Mouse (Mus musculus) heart, embryonic 12.5 days (tissue): Measurements from ENCODE around the gene Insr. TPM values are rescaled to one million over a fixed set of nuclear protein-coding genes. Genes with fewer than 3 reads are reported as not detected.

Experiments used
- ATAC-seq: fragments of 200-750 bp; cut with Nextera tagmentation; 2 replicates; pipeline ENCODE4 v1.8.0; 2017; ENCODE audit warnings: moderate TSS enrichment, moderate library complexity; ENCODE audit not compliant: insufficient number of reproducible peaks, low FRiP score
- H3K27ac ChIP-seq: fragments of 300-500 bp; sonication (generic); 2 replicates; pipeline ENCODE4 v1.5.1; 2016; ENCODE audit warnings: mild to moderate bottlenecking, moderate library complexity; ENCODE audit not compliant: poor library complexity, severe bottlenecking
- H3K27me3 ChIP-seq: fragments of 300-500 bp; sonication (generic); replicated peaks from 2 replicates; pipeline ENCODE4 v1.6.1; 2016; ENCODE audit warnings: mild to moderate bottlenecking, moderate library complexity
- H3K36me3 ChIP-seq: fragments of 300-500 bp; sonication (generic); 2 replicates; pipeline ENCODE4 v1.6.1; 2016; ENCODE audit warnings: mild to moderate bottlenecking, moderate library complexity
- H3K4me1 ChIP-seq: fragments of 300-500 bp; sonication (generic); replicated peaks from 2 replicates; pipeline ENCODE4 v1.6.1; 2016; ENCODE audit warnings: mild to moderate bottlenecking
- H3K4me2 ChIP-seq: fragments of 300-500 bp; sonication (generic); 2 replicates; pipeline ENCODE4 v1.6.1; 2016; ENCODE audit warnings: mild to moderate bottlenecking, moderate library complexity
- H3K4me3 ChIP-seq: fragments of 300-500 bp; sonication (generic); 2 replicates; pipeline ENCODE4 v1.5.1; 2016; ENCODE audit warnings: mild to moderate bottlenecking
- H3K9ac ChIP-seq: fragments of 300-500 bp; sonication (generic); 2 replicates; pipeline ENCODE4 v1.6.1; 2016; ENCODE audit warnings: mild to moderate bottlenecking, moderate library complexity
- H3K9me3 ChIP-seq: fragments of 300-500 bp; sonication (generic); replicated peaks from 2 replicates; pipeline ENCODE4 v1.6.1; 2016; ENCODE audit warnings: mild to moderate bottlenecking, moderate library complexity
- WGBS: fragments of 180-500 bp; shearing (Covaris S2); methylation state at CpG from one replicate; pipeline ENCODE4 v1.1.7; 2016; 5-methylcytosine and 5-hydroxymethylcytosine counted together
- polyA plus RNA-seq: library from polyadenylated mRNA; unstranded; fragments of >200 nt; fragmentation: Nextera tagmentation; extraction: Ambion mirVana; gene quantifications from 2 replicates; pipeline ENCODE4 v1.2.1, GENCODE M21; 2016

Gene Insr
- polyA plus RNA-seq, 1 experiment from 2014 or later = 48.8 TPM

DNA sequence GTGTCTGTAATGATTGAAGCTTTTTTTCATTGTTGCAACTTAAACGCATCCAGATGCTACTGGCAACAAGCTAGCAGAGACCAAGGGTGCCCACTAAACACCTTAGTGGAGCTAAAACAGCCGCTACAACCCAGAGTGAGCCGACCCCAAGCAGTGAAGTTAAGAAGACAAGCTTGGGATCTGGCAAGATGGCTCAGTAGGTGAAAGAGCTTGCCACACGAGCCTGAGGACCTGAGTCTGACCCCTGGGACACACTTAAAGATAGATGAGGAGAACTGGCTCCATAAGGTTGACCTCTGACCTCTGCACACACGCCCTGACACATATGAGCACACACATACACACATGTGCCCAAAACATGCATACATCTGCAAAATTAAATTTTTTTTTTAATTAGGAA is 4.2 kb downstream of the Insr start:
- no peak overlapping the region for H3K4me3 ChIP-seq
- H3K27ac ChIP-seq = no peak overlapping the region
- 78% methylated on average over 5 of the region's 5 CpGs for WGBS
- peaks cover 12% of the 10 kb centered on the region for H3K36me3 ChIP-seq
- H3K4me1 ChIP-seq = peaks cover 39% of the 10 kb centered on the region
- H3K27me3 ChIP-seq = no peaks in the 10 kb centered on the region
- no peak overlapping the region for H3K9ac ChIP-seq
- no peaks in the 10 kb centered on the region; the same call in 1 of the 2 replicates for H3K9me3 ChIP-seq
- no peak for ATAC-seq
- H3K4me2 ChIP-seq = no peak overlapping the region

DNA sequence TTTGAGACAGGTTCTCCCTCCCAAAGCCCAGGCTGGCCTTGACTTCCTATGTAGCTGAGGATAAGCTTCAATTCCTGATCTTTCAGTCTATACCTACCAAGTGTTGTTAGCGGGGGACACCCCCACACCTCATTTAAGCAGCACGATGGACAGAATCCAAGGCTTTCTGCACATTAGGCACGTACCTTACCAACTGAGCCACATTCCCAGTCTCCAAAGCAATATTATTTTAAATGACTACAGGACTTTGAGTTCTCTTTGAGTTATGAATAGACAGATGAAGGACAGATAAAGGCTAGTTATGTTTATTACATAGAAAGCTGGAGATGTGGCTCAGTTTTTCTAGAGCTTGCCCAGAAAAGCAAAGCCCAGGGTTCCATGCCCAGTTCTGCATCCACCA is 5.6 kb downstream of the Insr start:
- Histone ChIP-seq H3K36me3 (peaks cover 14% of the 10 kb centered on the region), H3K27me3 (no peaks in the 10 kb centered on the region), H3K27ac (no peak overlapping the region), H3K9me3 (no peaks in the 10 kb centered on the region; the same call in 1 of the 2 replicates), H3K4me2 (no peak overlapping the region), H3K4me3 (no peak overlapping the region), H3K4me1 (peaks cover 42% of the 10 kb centered on the region), H3K9ac (no peak overlapping the region)
- ATAC-seq = no peak
- WGBS = 91% methylated on average over 3 of the region's 3 CpGs

DNA sequence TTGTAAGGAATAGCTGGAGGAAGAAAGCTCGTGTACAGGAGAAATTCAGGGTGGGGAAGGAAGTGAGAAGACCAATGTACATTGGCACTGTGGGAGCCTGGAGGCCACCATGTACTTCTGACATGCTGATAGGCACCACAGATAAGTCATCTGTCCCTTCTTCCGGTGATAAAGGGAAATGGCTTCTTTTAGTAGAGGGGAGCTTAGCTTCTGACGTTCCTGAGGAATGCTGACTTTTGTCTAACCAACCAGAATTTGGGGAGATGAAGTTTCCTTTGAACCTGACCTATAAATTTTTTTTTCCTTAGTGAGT is 12.0 kb downstream of the Insr start:
- Histone ChIP-seq H3K27ac (no peak overlapping the region), H3K36me3 (peaks cover 23% of the 10 kb centered on the region), H3K9ac (no peak overlapping the region), H3K27me3 (no peaks in the 10 kb centered on the region), H3K4me1 (peaks cover 24% of the 10 kb centered on the region), H3K4me3 (no peak overlapping the region), H3K9me3 (no peaks in the 10 kb centered on the region; the same call in 1 of the 2 replicates), H3K4me2 (no peak overlapping the region)
- 71% methylated on average over 3 of the region's 3 CpGs for WGBS
- no peak for ATAC-seq

DNA sequence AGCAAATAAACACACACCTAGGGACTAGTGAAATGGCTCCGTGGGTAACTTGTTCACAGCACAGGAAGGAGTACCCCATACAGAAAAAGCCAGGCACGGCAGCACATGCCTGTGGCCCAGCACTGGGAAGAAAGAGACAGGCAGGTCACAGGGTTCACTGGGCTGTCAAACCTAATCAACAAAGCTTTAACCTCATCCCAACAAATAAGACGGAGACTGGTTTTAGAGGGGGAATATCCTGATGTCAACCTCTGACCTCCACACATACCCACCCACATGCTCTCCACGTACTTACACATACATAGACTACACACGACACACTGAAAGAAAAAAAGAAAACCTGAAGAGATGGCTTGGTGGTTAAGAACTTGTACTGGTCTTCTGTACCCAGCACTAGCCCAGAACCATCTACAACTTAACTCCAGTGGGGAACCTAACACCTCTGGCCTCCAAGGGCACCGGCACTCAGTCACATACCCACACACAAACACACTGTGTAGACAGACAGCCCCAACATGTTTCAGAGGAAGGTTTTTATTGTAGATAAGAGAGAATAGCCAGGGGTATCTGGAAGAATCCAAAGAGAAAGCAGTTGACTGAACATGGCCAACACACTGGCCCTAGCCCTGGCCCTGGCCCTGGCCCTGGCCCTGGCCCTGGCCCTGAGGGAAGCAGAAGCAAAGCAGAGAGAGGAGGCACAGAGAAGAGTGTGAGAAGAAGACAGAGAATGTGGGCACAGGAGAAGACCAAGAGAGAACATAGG is 12.6 kb downstream of the Insr start:
- no peak for ATAC-seq
- 70% methylated on average over 6 of the region's 6 CpGs for WGBS
- H3K4me2 ChIP-seq = no peak overlapping the region
- H3K4me3 ChIP-seq = no peak overlapping the region
- H3K9me3 ChIP-seq = no peaks in the 10 kb centered on the region
- no peak overlapping the region for H3K27ac ChIP-seq
- no peaks in the 10 kb centered on the region for H3K27me3 ChIP-seq
- peaks cover 25% of the 10 kb centered on the region for H3K36me3 ChIP-seq
- no peak overlapping the region for H3K9ac ChIP-seq
- peaks cover 24% of the 10 kb centered on the region for H3K4me1 ChIP-seq

DNA sequence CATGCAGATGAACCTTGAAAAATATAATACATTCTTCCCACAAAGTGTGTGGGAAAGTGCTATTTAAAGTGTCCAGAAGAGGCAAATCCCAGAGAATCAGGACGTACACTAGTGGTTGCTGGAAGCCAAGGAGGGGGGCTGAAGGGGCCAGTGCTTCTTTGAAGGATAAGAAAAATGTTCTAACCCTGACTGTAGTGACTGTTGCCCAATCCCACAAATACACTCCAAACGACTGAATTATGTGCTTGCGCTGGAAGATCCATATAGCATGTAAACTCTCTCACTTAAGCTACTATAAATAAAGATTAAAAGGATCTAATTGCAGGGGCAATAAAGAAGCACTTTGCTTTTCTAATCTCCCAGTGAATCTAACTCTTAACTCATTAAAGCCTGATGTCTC is 14.2 kb downstream of the Insr start:
- 0 out of 2 replicates have a peak, but pooled peaks cover 4% of the 10 kb centered on the region for H3K9me3 ChIP-seq
- H3K27ac ChIP-seq = no peak overlapping the region
- no peak overlapping the region for H3K4me2 ChIP-seq
- peaks cover 28% of the 10 kb centered on the region for H3K4me1 ChIP-seq
- H3K4me3 ChIP-seq = no peak overlapping the region
- H3K9ac ChIP-seq = no peak overlapping the region
- WGBS = 77% methylated on average over 3 of the region's 3 CpGs
- H3K27me3 ChIP-seq = no peaks in the 10 kb centered on the region
- H3K36me3 ChIP-seq = peaks cover 33% of the 10 kb centered on the region
- ATAC-seq = no peak

DNA sequence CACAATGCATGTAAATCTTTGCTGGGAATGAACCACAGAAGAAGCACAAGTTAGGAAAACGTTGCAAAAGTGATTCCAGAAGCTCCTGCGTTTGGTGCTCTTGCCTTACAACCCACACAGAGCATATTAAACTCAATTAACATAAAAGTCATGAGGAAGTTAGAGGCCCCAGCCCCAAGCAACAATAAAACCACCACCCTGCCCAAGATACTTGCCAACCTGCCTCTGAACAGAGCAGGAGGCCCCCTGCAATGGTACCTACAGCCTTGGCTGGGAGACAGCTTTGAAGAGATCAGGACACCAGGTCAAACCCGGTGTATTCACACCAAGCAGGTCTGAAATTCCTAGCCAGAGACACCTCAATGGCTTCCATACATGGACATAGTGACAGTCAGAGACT is 16.6 kb downstream of the Insr start:
- no peak overlapping the region for H3K9ac ChIP-seq
- H3K4me3 ChIP-seq = no peak overlapping the region
- H3K4me1 ChIP-seq = peaks cover 28% of the 10 kb centered on the region
- no peak for ATAC-seq
- peaks cover 36% of the 10 kb centered on the region for H3K36me3 ChIP-seq
- no peak overlapping the region for H3K27ac ChIP-seq
- no peaks in the 10 kb centered on the region for H3K27me3 ChIP-seq
- no peak overlapping the region for H3K4me2 ChIP-seq
- 85% methylated on average over 3 of the region's 3 CpGs for WGBS
- H3K9me3 ChIP-seq = 0 out of 2 replicates have a peak, but pooled peaks cover 4% of the 10 kb centered on the region

DNA sequence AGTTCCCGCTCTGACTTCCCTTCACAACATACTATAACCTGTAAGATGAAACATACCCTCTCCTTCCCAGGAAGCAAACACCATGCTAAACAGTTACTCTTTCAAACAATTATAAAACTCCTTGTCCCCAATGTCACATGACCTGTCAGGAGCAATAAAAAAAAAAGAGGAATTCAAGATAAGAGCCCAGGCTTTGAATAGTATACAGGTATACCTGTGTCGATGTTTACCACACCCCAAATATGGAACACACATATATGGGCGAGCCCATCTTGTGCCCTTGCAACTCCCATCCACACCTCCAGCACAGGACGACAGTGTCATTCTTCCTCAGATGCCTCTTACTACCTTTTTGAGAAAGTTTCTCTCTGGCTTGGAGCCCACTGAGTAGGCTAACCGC is 18.3 kb downstream of the Insr start:
- Histone ChIP-seq H3K36me3 (peaks cover 38% of the 10 kb centered on the region), H3K9me3 (0 out of 2 replicates have a peak, but pooled peaks cover 4% of the 10 kb centered on the region), H3K27ac (no peak overlapping the region), H3K9ac (no peak overlapping the region), H3K4me2 (no peak overlapping the region), H3K27me3 (no peaks in the 10 kb centered on the region), H3K4me1 (peaks cover 24% of the 10 kb centered on the region), H3K4me3 (no peak overlapping the region)
- WGBS = 93% methylated on average over 5 of the region's 5 CpGs
- no peak for ATAC-seq

DNA sequence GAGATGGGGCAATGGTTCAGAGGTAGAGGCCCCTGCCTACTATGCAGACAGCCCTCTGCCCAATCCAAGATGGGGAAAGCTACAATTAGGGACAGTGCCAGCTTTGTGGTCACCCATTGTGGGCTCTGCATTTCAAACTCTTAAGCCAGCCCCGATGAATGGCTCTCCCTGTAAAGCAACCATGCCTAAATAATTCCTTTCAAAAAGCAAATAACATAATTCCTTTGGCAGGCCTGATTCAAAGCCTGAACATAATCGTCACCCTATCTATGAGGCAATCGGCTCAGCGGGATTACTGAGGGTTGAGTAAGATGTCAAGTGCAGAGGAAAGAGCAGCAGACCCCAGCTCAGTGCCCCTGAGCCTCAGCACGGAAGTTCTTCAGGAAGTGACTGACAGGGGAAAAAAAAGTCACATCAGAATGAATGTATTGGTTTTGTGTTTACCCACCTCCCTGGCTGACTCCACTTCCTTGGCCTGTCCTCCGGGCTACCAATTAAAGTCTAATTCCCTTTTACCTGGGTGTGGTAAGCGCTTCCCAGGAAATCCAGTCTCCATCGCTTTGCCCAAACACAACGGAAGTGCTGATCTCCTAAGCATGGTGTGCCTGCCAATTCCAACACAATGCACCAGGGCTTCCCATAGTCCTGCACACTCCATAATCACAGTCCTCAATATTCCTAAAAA is 19.1 kb downstream of the Insr start:
- H3K9me3 ChIP-seq = 0 out of 2 replicates have a peak, but pooled peaks cover 4% of the 10 kb centered on the region
- H3K9ac ChIP-seq = no peak overlapping the region
- H3K4me3 ChIP-seq = no peak overlapping the region
- H3K4me1 ChIP-seq = peaks cover 27% of the 10 kb centered on the region
- H3K4me2 ChIP-seq = no peak overlapping the region
- 68% methylated on average over 9 of the region's 9 CpGs for WGBS
- H3K36me3 ChIP-seq = peaks cover 39% of the 10 kb centered on the region
- no peak overlapping the region for H3K27ac ChIP-seq
- no peak for ATAC-seq
- H3K27me3 ChIP-seq = no peaks in the 10 kb centered on the region

DNA sequence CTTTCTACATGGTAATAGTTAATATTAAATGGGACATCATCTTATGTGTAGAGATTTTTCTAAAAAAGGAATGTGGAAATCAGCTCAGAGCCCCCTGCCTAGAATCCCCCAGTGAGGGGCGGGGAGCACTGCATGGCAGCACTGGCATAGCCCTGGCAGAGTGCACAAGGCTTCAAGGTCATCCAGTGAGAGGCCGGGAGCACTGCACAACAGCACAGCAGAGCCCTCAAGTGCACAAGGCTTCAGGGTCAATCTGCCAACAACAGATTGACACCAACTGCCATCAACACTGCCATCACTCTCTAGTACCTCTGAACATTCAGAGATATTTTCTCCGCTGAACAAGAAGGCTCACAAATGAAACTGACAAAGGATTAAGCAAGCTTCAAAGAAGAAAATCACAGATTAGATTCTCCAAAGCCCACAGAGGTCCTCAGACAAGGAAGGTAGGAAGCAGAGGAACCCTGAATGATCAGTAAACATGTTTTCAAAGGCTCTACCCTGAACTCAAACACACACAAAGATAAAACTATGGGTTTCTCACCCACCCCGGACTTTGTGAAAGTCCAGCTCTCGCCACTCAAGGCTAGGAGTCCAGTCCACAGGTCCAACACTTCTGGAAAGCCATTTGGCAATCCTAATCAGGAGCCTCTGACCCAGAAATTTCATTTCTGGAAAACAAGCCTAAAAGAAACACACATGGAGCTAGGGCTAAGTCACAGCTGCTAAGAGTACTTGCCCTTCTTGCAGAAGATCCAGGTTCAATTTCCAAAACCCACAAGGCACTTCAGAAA is 23.1 kb downstream of the Insr start:
- 67% methylated on average over 5 of the region's 5 CpGs for WGBS
- Histone ChIP-seq H3K9me3 (0 out of 2 replicates have a peak, but pooled peaks cover 2% of the 10 kb centered on the region), H3K36me3 (peaks cover 52% of the 10 kb centered on the region), H3K27ac (peak overlapping the region; percentile 51), H3K4me2 (no peak overlapping the region), H3K4me1 (peaks cover 24% of the 10 kb centered on the region), H3K27me3 (no peaks in the 10 kb centered on the region), H3K9ac (no peak overlapping the region), H3K4me3 (no peak overlapping the region)
- ATAC-seq = no peak

DNA sequence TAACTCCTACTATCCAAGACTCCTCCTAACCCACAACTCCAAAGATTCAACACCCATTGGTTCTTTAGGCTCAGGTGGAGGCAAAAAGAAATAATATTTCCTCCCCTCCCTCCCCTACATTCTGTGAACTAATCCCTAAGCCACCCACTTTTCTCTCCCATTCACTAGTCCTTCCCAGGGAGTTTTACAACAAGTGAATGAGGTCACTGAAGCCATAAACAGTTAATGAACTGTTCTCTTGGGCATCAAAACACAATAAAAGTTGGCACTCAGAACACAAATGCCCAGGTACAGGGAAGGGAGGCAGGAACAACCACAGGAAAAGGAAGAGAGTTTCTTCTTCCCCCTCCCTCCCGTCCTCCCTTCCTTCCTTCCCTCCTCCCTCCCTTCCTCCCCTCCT is 24.1 kb downstream of the Insr start:
- Histone ChIP-seq H3K36me3 (peaks cover 55% of the 10 kb centered on the region), H3K4me1 (peaks cover 15% of the 10 kb centered on the region), H3K4me2 (no peak overlapping the region), H3K9ac (no peak overlapping the region), H3K27ac (no peak overlapping the region), H3K4me3 (no peak overlapping the region), H3K27me3 (no peaks in the 10 kb centered on the region), H3K9me3 (no peaks in the 10 kb centered on the region)
- 90% methylated on average over 1 of the region's 1 CpGs for WGBS
- ATAC-seq = no peak

DNA sequence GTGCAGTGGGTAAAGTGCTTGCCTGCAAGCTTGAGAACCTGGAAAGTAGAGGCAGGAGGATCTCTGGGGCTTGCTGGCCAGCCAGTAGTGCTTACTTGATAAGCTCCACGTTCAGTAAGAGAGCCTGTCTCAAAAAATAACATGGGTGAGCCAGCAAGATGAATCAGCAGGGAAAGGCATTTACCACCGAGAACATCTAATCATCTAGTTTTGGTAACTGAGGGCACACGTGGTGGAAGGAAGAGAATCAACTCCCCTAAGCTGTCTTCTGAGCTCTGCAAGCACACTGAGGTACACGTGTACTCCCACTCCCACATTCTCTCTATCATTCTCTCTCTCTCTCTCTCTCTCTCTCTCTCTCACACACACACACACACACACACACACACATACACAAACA is 26.2 kb downstream of the Insr start:
- no peak overlapping the region for H3K9ac ChIP-seq
- H3K27ac ChIP-seq = no peak overlapping the region
- H3K9me3 ChIP-seq = no peaks in the 10 kb centered on the region
- H3K36me3 ChIP-seq = peaks cover 48% of the 10 kb centered on the region
- 54% methylated on average over 4 of the region's 4 CpGs for WGBS
- H3K27me3 ChIP-seq = no peaks in the 10 kb centered on the region
- peaks cover 10% of the 10 kb centered on the region for H3K4me1 ChIP-seq
- no peak for ATAC-seq
- H3K4me2 ChIP-seq = no peak overlapping the region
- no peak overlapping the region for H3K4me3 ChIP-seq
